Mouse (Mus musculus) layer of hippocampus, postnatal 10 days (tissue): ENCODE results near the gene Pttg1. TPM values are rescaled to one million over a fixed set of nuclear protein-coding genes. Genes with fewer than 3 reads are reported as not detected.

ENCODE experiments used
- DNase-seq, 2 experiments: peaks; one replicate each; pipeline ENCODE4 v3.0.0; 2021; ENCODE audit warnings: low spot score in 2 of 2
- microRNA-seq, 2 experiments: library from miRNA; unstranded; fragments of <30 nt; microRNA quantifications; one replicate each; pipeline ENCODE4 v1.2.0; 2021
- total RNA-seq, 2 experiments: library from RNA; stranded (reverse); gene quantifications; 2 replicates each; pipeline ENCODE4 v1.2.3; 2021

Gene Pttg1
- total RNA-seq, 2 experiments from 2014 or later, result 21.3 to 23.2 TPM

GRCm38 (mm10) chr11:43377083-43377850, 48.8 kb downstream of the Pttg1 start:
- no peak for DNase-seq

- DNase-seq, result no peak
Measured at GRCm38 (mm10) chr11:43376598-43376997, 49.5 kb downstream of the Pttg1 start.

- DNase-seq, result no peak
Measured at GRCm38 (mm10) chr11:43374956-43375355, 51.1 kb downstream of the Pttg1 start.

GRCm38 (mm10) chr11:43373367-43373766, 52.7 kb downstream of the Pttg1 start:
- DNase-seq, result no peak

- no peak for DNase-seq
Measured at GRCm38 (mm10) chr11:43371807-43372206, 54.2 kb downstream of the Pttg1 start.

Small RNAs within 50 kb of the gene (microRNA-seq; reads per million reads assigned to microRNA genes)
- gene Mir146, result 689 to 1,148 reads per million in 2 experiments

Other genes with a start within 250 kb of the Pttg1 start
- 10 to 100 TPM; 39.4 to 43.8 TPM for gene Slu7, start 7.5 kb upstream of the Pttg1 start, total RNA-seq
- gene C1qtnf2, start 48.0 kb upstream of the Pttg1 start, total RNA-seq, result 1 to 10 TPM; 6.8 to 7.4 TPM
- 10 to 100 TPM in 1 of 2 experiments, 1 to 10 TPM in 1; 8.8 to 10.1 TPM for gene Ccnjl, start 102.5 kb upstream of the Pttg1 start, total RNA-seq
- 1 to 10 TPM; 1.9 to 2.6 TPM for gene 4933415A04Rik, start 160.8 kb upstream of the Pttg1 start, total RNA-seq
- not detected for gene Fabp6, start 175.3 kb upstream of the Pttg1 start, total RNA-seq